Mouse (Mus musculus) heart, adult 2 months (tissue): ENCODE measurements at regions not wholly inside any gene's neighbourhood (a gene's known extent, or its start where the extent isn't known, plus 50 kb on each side); places are given as distances from the start of the nearest gene placed in this dataset.

ENCODE experiments used
- DNase-seq, 2 experiments: peaks; one replicate each; pipeline ENCODE4 v3.0.0; 2021
- H3K27ac ChIP-seq: fragments of 200-600 bp; 2 replicates; pipeline ENCODE4 v1.8.1; 2022
- H3K27me3 ChIP-seq: fragments of 200-500 bp; 2 replicates; pipeline ENCODE4 v1.6.1; 2012; ENCODE audit warnings: mild to moderate bottlenecking, low read length, inconsistent platforms, mixed read lengths; ENCODE audit not compliant: control insufficient read depth, insufficient read depth
- H3K36me3 ChIP-seq: fragments of 200-500 bp; 2 replicates; pipeline ENCODE4 v1.6.1; 2012; ENCODE audit warnings: low read length, inconsistent platforms; ENCODE audit not compliant: control insufficient read depth, insufficient read depth
- H3K4me1 ChIP-seq: fragments of 200-500 bp; 2 replicates; pipeline ENCODE4 v1.6.1; 2011; ENCODE audit warnings: low read length; ENCODE audit not compliant: control insufficient read depth, insufficient read depth
- H3K4me3 ChIP-seq: fragments of 200-600 bp; 2 replicates; pipeline ENCODE4 v1.8.1; 2022
- H3K79me2 ChIP-seq: fragments of 200-500 bp; replicated peaks from 2 replicates; pipeline ENCODE4 v1.6.1; 2012; ENCODE audit warnings: mild to moderate bottlenecking, inconsistent platforms, low read length, moderate library complexity, mixed read lengths; ENCODE audit not compliant: control insufficient read depth, insufficient read depth
- H3K9ac ChIP-seq: fragments of 200-500 bp; 2 replicates; pipeline ENCODE4 v1.6.1; 2012; ENCODE audit warnings: low read depth, mild to moderate bottlenecking, control low read depth, inconsistent platforms, low read length, mixed read lengths
- CTCF ChIP-seq: fragments of 200-600 bp; IDR thresholded peaks from 2 replicates; pipeline ENCODE4 v1.8.1; 2022; ENCODE audit warnings: antibody characterized with exemption, mild to moderate bottlenecking, moderate library complexity
- EP300 ChIP-seq: fragments of 200-500 bp; IDR thresholded peaks from 2 replicates; pipeline ENCODE4 v1.6.1; 2011; ENCODE audit warnings: low read depth, low read length, control low read depth; ENCODE audit not compliant: insufficient read depth
- POLR2A ChIP-seq: fragments of 200-500 bp; IDR thresholded peaks from 2 replicates; pipeline ENCODE4 v1.6.1; 2011; ENCODE audit warnings: mild to moderate bottlenecking, low read depth, low read length, control low read depth; ENCODE audit not compliant: insufficient read depth
- WGBS: fragments of 180-500 bp; shearing (Covaris S2); methylation state at CpG from one replicate; pipeline ENCODE4 v1.1.7; 2018; 5-methylcytosine and 5-hydroxymethylcytosine counted together
- intact Hi-C: fragments of 180-260 bp; cut with DNase I; formaldehyde crosslinking; loops from one replicate; pipeline ENCODE4 v1.15.1; 2025

DNA sequence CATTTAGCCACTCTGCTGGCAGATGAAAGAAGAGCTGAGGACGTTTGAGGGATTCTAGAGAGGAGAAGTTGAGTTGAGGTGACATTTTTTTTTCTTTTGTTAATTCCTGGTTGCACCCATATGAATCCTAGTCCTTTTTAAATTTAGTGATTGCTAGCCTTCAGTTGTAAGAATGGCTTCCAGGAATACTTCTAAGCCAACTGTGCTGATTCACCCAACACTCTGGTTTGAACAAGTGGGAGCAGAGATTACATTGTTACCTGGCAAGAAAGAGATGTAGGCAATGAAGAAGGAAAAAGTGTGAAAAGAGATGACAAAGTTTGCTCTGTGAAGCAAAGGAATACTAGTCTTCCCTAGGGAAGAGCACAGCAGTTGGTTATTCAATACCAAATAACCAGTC, 261.1 kb upstream of the Kcnq5 start:
- WGBS: 19% methylated on average over 1 of the region's 1 CpGs
- no peak overlapping the region for H3K4me3 ChIP-seq
- TF ChIP-seq POLR2A (no peak), CTCF (no peak), EP300 (no peak)
- H3K9ac ChIP-seq: no peak overlapping the region
- intact Hi-C loops: no loop called here
- no peak overlapping the region for H3K27ac ChIP-seq
- H3K4me1 ChIP-seq: no peaks in the 10 kb centered on the region
- no peaks in the 10 kb centered on the region for H3K27me3 ChIP-seq
- no peaks in the 10 kb centered on the region for H3K36me3 ChIP-seq
- no peak for DNase-seq
- H3K79me2 ChIP-seq: no peaks in the 10 kb centered on the region

DNA sequence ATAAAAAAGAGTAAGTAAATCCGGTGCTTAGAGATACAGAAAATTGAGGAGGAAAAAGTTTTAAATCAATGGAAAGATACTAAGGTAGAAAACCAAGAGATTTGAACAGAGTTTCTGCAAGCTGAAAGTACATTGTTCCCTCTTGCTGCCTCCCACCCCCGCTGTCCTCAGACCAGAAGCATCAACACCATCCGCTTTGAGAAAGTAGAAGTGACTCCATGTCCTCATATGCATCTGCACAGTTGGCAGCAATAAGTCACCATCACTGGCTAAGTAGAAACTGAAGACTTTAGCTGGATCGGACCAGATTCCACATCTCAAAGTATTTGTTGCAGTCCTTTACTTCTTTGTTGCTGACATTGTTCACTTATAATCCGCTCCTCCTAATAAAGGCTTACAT, 250.1 kb upstream of the Kcnq5 start:
- DNase-seq: no peak
- intact Hi-C loops: no loop called here
- no peaks in the 10 kb centered on the region for H3K79me2 ChIP-seq

DNA sequence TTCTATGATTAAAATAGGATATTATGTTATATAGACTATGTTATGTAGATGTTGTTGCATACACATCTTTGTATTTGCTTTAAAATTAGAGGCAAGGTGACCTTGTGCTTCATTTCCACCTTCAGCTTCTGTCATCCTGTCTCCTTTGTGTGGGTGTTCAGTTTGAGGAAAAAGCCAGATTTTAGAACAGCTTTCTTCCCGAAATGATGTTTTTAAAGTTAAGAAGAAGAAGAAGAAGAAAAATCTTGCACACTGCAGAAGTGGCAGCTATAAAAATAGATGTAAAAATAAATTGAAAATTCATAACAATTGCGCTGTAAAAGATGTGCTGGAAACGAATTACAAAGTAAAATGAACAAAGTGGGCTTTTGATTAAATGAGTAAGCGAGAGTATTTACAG, 249.5 kb upstream of the Kcnq5 start:
- Histone ChIP-seq H3K27ac (no peak overlapping the region), H3K27me3 (no peaks in the 10 kb centered on the region), H3K36me3 (no peaks in the 10 kb centered on the region), H3K79me2 (no peaks in the 10 kb centered on the region), H3K9ac (no peak overlapping the region), H3K4me3 (no peak overlapping the region), H3K4me1 (no peaks in the 10 kb centered on the region)
- intact Hi-C loops: no loop called here
- TF ChIP-seq POLR2A (no peak), CTCF (no peak), EP300 (no peak)
- no peak for DNase-seq
- WGBS: 79% methylated on average over 4 of the region's 4 CpGs

More for the DNA sequence above, 250.1 kb upstream of the Kcnq5 start:
- Histone ChIP-seq H3K27ac (no peak overlapping the region), H3K4me1 (no peaks in the 10 kb centered on the region), H3K36me3 (no peaks in the 10 kb centered on the region), H3K27me3 (no peaks in the 10 kb centered on the region), H3K4me3 (no peak overlapping the region), H3K9ac (no peak overlapping the region)
- TF ChIP-seq POLR2A (no peak), CTCF (no peak)
- 90% methylated on average over 5 of the region's 5 CpGs for WGBS

DNA sequence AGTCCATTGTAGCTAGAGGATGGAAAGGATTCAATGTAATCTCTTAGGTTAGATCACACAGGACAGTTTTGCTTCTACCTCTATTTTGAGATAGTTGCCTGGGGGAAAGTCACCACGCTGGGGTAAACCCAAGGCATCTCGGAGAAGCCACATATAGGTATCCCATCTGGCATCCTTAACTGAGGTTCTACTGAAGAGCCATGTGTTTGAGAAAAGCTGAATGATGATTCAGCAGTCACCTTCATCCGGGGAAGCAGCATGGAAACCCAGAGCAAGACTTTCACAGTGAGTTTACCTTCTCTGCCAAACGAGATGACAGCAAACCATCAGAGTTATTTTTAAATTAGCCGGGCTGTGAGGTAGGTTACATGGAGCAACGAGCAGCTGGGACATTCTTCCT, 248.9 kb upstream of the Kcnq5 start:
- intact Hi-C loops: no loop called here
- Histone ChIP-seq H3K36me3 (no peaks in the 10 kb centered on the region), H3K4me3 (no peak overlapping the region), H3K79me2 (no peaks in the 10 kb centered on the region), H3K4me1 (no peaks in the 10 kb centered on the region), H3K27ac (no peak overlapping the region), H3K9ac (no peak overlapping the region), H3K27me3 (no peaks in the 10 kb centered on the region)
- TF ChIP-seq EP300: no peak
- DNase-seq: no peak
- 57% methylated on average over 6 of the region's 6 CpGs for WGBS

DNA sequence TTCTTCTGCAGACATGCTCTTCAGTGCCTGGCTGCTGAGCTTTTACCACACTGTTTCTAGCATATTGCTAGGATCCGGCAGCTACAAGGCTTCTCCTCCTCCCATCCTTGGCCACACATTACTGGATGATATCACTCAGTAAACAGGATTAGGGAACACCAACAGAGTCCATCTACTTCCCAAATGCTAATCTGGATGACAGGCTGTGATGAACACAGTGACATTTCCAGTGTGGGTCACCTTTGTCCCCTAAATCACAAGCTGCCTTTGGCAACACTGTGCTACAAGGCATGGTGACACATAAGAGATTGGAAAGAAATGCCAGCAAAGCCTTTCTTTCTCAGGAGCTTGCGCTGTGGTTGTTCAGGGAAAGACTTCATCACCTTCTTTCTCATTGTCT, 246.5 kb upstream of the Kcnq5 start:
- Histone ChIP-seq H3K4me1 (no peaks in the 10 kb centered on the region), H3K27me3 (no peaks in the 10 kb centered on the region), H3K4me3 (no peak overlapping the region), H3K36me3 (no peaks in the 10 kb centered on the region), H3K79me2 (no peaks in the 10 kb centered on the region), H3K27ac (no peak overlapping the region), H3K9ac (no peak overlapping the region)
- intact Hi-C loops: no loop called here
- DNase-seq: no peak
- WGBS: 81% methylated on average over 2 of the region's 2 CpGs
- TF ChIP-seq POLR2A: no peak
- TF ChIP-seq CTCF: no peak
- no peak for TF ChIP-seq EP300

DNA sequence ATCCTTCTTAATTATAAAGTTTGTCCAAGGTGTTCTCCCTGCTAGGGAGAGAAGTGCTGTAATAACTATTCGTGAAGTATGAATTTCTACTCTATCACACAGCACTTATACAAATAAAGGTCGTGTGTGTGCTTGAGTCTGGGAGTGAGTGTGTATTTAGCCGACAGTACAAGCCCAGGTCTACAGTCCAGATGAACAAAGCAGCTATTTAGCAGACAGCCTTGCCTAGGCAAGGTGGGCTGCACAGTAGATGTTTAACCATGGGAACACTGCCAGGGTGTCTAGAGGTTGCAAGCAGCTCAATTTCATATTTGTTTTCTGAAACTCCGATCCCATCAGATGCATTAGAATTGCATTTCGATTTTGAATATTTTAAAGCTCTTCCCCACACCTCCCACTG, 245.2 kb upstream of the Kcnq5 start:
- 71% methylated on average over 5 of the region's 5 CpGs for WGBS
- TF ChIP-seq POLR2A (no peak), CTCF (no peak), EP300 (no peak)
- no peak overlapping the region for H3K4me3 ChIP-seq

DNA sequence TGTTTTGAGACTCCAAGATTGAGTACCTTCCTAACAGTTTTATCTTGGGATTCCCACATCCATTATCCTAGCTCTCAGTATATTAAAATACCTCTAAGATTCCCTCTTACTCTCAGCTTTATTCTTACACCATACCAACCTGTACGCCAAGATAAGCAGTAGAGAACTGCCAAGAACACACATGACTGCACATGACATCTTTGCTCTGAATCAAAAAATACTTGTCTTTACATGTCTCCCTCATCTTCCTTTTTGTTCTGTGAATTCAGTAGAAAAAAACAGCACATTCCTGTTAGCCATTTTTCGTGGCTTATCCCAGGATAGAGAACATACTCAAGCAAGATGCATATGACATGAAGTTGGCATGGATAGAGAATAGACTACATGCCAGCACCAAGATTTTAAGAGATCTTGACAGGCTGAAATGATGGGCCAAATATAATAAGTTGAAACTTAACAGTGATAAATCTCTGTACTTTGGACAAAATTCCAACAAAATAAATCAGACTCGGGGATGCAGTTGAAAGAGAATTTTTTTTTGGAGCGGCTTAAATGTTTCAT, 206.0 kb upstream of the Kcnq5 start:
- intact Hi-C loops: no loop called here
- 75% methylated on average over 4 of the region's 4 CpGs for WGBS
- no peak overlapping the region for H3K4me3 ChIP-seq

More for the DNA sequence above, 245.2 kb upstream of the Kcnq5 start:
- intact Hi-C loops: no loop called here
- DNase-seq: no peak
- Histone ChIP-seq H3K9ac (no peak overlapping the region), H3K27ac (no peak overlapping the region), H3K36me3 (no peaks in the 10 kb centered on the region), H3K27me3 (no peaks in the 10 kb centered on the region), H3K79me2 (no peaks in the 10 kb centered on the region), H3K4me1 (no peaks in the 10 kb centered on the region)

More for the DNA sequence above, 206.0 kb upstream of the Kcnq5 start:
- no peaks in the 10 kb centered on the region for H3K36me3 ChIP-seq
- no peak overlapping the region for H3K27ac ChIP-seq
- H3K9ac ChIP-seq: no peak overlapping the region
- TF ChIP-seq EP300: no peak
- TF ChIP-seq CTCF: no peak
- no peak for TF ChIP-seq POLR2A
- no peak for DNase-seq
- no peaks in the 10 kb centered on the region for H3K4me1 ChIP-seq
- H3K79me2 ChIP-seq: no peaks in the 10 kb centered on the region
- H3K27me3 ChIP-seq: no peaks in the 10 kb centered on the region
